Mouse (Mus musculus): ENCODE measurements around the gene Tmem44.

Tmem44 gene

GRCm38 (mm10) chr16:30518635-30519034, 32.0 kb downstream of the Tmem44 start:
- DNase-seq (ENCODE audit: low spot score) = no peak

GRCm38 (mm10) chr16:30517666-30518283, 32.9 kb downstream of the Tmem44 start:
- DNase-seq (ENCODE audit: low spot score) = no peak

GRCm38 (mm10) chr16:30516993-30517392, 33.6 kb downstream of the Tmem44 start:
- DNase-seq (ENCODE audit: low spot score) = no peak

- DNase-seq (ENCODE audit: low spot score) = no peak
Measured at GRCm38 (mm10) chr16:30515418-30515817, 35.2 kb downstream of the Tmem44 start.

GRCm38 (mm10) chr16:30513050-30514024, 37.3 kb downstream of the Tmem44 start:
- peak; percentile 60 for DNase-seq (ENCODE audit: low spot score)

GRCm38 (mm10) chr16:30512375-30513049, 38.1 kb downstream of the Tmem44 start:
- DNase-seq (ENCODE audit: low spot score) = no peak

- DNase-seq (ENCODE audit: low spot score) = no peak
Measured at GRCm38 (mm10) chr16:30511563-30512340, 38.9 kb downstream of the Tmem44 start.

GRCm38 (mm10) chr16:30510504-30511451, 39.9 kb downstream of the Tmem44 start:
- DNase-seq (ENCODE audit: low spot score) = peak; percentile 90

- no peak for DNase-seq (ENCODE audit: low spot score)
Measured at GRCm38 (mm10) chr16:30510091-30510490, 40.6 kb downstream of the Tmem44 start.

GRCm38 (mm10) chr16:30509340-30509739, 41.3 kb downstream of the Tmem44 start:
- DNase-seq (ENCODE audit: low spot score) = no peak

GRCm38 (mm10) chr16:30508738-30509137, 41.9 kb downstream of the Tmem44 start:
- no peak for DNase-seq (ENCODE audit: low spot score)

GRCm38 (mm10) chr16:30507120-30507519, 43.5 kb downstream of the Tmem44 start:
- no peak for DNase-seq (ENCODE audit: low spot score)

GRCm38 (mm10) chr16:30505311-30506031, 45.2 kb downstream of the Tmem44 start:
- DNase-seq (ENCODE audit: low spot score) = no peak

- DNase-seq (ENCODE audit: low spot score) = no peak
Measured at GRCm38 (mm10) chr16:30504856-30505255, 45.8 kb downstream of the Tmem44 start.

GRCm38 (mm10) chr16:30503958-30504357, 46.7 kb downstream of the Tmem44 start:
- peak; percentile 48 for DNase-seq (ENCODE audit: low spot score)

- no peak for DNase-seq (ENCODE audit: low spot score)
Measured at GRCm38 (mm10) chr16:30502221-30502891, 48.3 kb downstream of the Tmem44 start.

- no peak for DNase-seq (ENCODE audit: low spot score)
Measured at GRCm38 (mm10) chr16:30501621-30502020, 49.0 kb downstream of the Tmem44 start.

- DNase-seq (ENCODE audit: low spot score) = no peak
Measured at GRCm38 (mm10) chr16:30500223-30500622, 50.4 kb downstream of the Tmem44 start.

- DNase-seq (ENCODE audit: low spot score) = no peak
Measured at GRCm38 (mm10) chr16:30499126-30499857, 51.4 kb downstream of the Tmem44 start.
